In the genomic region with DNA sequence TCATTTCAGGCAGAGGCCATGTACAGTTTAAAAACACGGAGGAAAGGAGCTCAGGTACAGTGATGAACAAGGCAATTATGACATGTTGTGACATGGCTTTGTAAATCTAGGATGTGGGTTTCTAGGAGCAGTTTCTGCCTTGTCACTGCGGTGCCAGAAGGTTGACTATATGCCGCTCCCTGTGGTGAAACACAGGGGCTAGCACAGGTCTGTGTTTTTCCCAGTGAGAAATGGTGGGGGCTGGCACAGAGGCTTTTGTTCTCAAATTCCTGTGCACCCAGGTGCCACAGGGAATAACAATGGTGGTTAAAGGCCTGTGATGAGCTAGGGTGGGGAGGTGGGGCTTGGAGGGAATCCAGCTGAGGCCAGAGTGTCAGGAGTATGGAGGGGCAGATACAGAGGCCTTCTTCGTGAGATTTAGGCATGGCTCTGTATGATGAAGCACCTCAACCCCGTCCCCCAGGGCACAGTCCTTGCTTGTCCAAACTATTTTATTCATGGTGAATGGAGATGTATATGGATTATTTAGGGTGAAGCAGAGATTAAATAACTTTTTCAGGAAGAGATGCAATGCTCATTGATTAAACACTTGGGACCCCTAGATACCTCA, we compare ENCODE assay signal across 18 mouse cellular contexts.
DNase-seq lines count a peak whose midpoint lies in the region; ATAC-seq lines count a peak whose summit lies in the region.
"Had no signal": no experiment of that assay in that cellular context is flagged by ENCODE, and none has a peak within 500 bp of the region (broad histone marks: within the 10 kb centered on the region; RNA-seq: fewer than 3 reads in every experiment).

No protein-coding gene starts in this region.

- H3K4me3 ChIP-seq in liver, embryonic 13.5 days (replicated peaks), result no peak overlapping the region
- no peak overlapping the region for H3K4me3 ChIP-seq in midbrain, embryonic 14.5 days (replicated peaks; ENCODE audit: low read depth, low read length)
- H3K4me3 ChIP-seq: embryonic facial prominence, embryonic 12.5 days; hindbrain, embryonic 13.5 days had no signal

- no peaks in the 10 kb centered on the region for H3K27me3 ChIP-seq in liver, embryonic 13.5 days
- H3K27me3 ChIP-seq in midbrain, embryonic 14.5 days (ENCODE audit: control insufficient read depth, insufficient read depth, low read length), result no peaks in the 10 kb centered on the region
- H3K27me3 ChIP-seq: embryonic facial prominence, embryonic 12.5 days; hindbrain, embryonic 13.5 days had no signal

- no peaks in the 10 kb centered on the region for H3K9me3 ChIP-seq in liver, embryonic 13.5 days (replicated peaks)
- H3K9me3 ChIP-seq in midbrain, embryonic 14.5 days (ENCODE audit: control insufficient read depth, low read length), result no peaks in the 10 kb centered on the region
- H3K9me3 ChIP-seq: embryonic facial prominence, embryonic 12.5 days; hindbrain, embryonic 13.5 days had no signal

- no peaks in the 10 kb centered on the region for H3K36me3 ChIP-seq in liver, embryonic 13.5 days
- no peaks in the 10 kb centered on the region for H3K36me3 ChIP-seq in midbrain, embryonic 14.5 days (ENCODE audit: control insufficient read depth, insufficient read depth, low read length)
- H3K36me3 ChIP-seq: embryonic facial prominence, embryonic 12.5 days; hindbrain, embryonic 13.5 days had no signal

- no peak overlapping the region for H3K9ac ChIP-seq in liver, embryonic 13.5 days
- no peak overlapping the region for H3K9ac ChIP-seq in midbrain, embryonic 14.5 days (replicated peaks; ENCODE audit: low read length)
- H3K9ac ChIP-seq: embryonic facial prominence, embryonic 12.5 days; hindbrain, embryonic 13.5 days; liver, embryonic 14.5 days had no signal

- H3K27ac ChIP-seq in liver, embryonic 13.5 days, result no peak overlapping the region
- H3K27ac ChIP-seq in midbrain, embryonic 14.5 days (replicated peaks; ENCODE audit: low read depth, low read length), result no peak overlapping the region
- H3K27ac ChIP-seq: embryonic facial prominence, embryonic 12.5 days; hindbrain, embryonic 13.5 days; liver, embryonic 14.5 days had no signal

- H3K4me2 ChIP-seq in liver, embryonic 13.5 days, result no peak overlapping the region
- H3K4me2 ChIP-seq in midbrain, embryonic 14.5 days (ENCODE audit: low read length), result no peak overlapping the region
- H3K4me2 ChIP-seq: embryonic facial prominence, embryonic 12.5 days; hindbrain, embryonic 13.5 days had no signal

- no peaks in the 10 kb centered on the region for H3K4me1 ChIP-seq in liver, embryonic 13.5 days (replicated peaks)
- no peaks in the 10 kb centered on the region for H3K4me1 ChIP-seq in midbrain, embryonic 14.5 days (ENCODE audit: control insufficient read depth, insufficient read depth, low read length)
- H3K4me1 ChIP-seq: embryonic facial prominence, embryonic 12.5 days had no signal

- 31% methylated on average over 5 of the region's 5 CpGs for WGBS in liver, embryonic 13.5 days (ENCODE audit: insufficient replicate concordance)
- 34% methylated on average over 5 of the region's 5 CpGs for WGBS in midbrain, embryonic 14.5 days

- no peak for DNase-seq in liver, embryonic 13.5 days
- DNase-seq in liver, result no peak
- peak; percentile 51 for DNase-seq in ES-CJ7 (ENCODE audit: low read depth, low spot score)
- DNase-seq in midbrain, embryonic 14.5 days, result no peak
- no peak for DNase-seq in cerebellum, adult 11-12 months
- DNase-seq in adrenal gland, postnatal 4 days (ENCODE audit: low spot score in 2 of 2), result no peak
- DNase-seq in spleen, adult 18-20 months, result no peak
- DNase-seq: cerebellum, postnatal 25 days; heart, adult 18-20 months; kidney, adult 18-20 months; kidney, postnatal 36 days; lung, postnatal 36 days; right cerebral cortex, postnatal 14 days had no signal

- peak; percentile 5; the same call in 1 of the 2 replicates for ATAC-seq in liver, embryonic 13.5 days (ENCODE audit: low read depth)
- ATAC-seq in common myeloid progenitor, adult 5-6 weeks (replicated peaks; ENCODE audit: low read depth, poor library complexity, severe bottlenecking), result peak; percentile 79
- peak; percentile 53; the same call in 1 of the 2 replicates for ATAC-seq in midbrain, embryonic 14.5 days (ENCODE audit: low FRiP score, low TSS enrichment)
- ATAC-seq: forebrain, embryonic 14.5 days had no signal

Comparison
In these comparisons a context has a peak if more than half of its experiments do, and no peak if none do; other contexts are left out.
1. ATAC-seq: peak in every context shown above with its lines; median percentile 79 in common myeloid progenitor, adult 5-6 weeks; 53 in midbrain, embryonic 14.5 days; 5 in liver, embryonic 13.5 days.